Mouse (Mus musculus): Measurements from ENCODE around the gene Med12l.
A peak's percentile ranks its signal among the peaks of the same experiment; 100 is the strongest.

Med12l gene

DNA sequence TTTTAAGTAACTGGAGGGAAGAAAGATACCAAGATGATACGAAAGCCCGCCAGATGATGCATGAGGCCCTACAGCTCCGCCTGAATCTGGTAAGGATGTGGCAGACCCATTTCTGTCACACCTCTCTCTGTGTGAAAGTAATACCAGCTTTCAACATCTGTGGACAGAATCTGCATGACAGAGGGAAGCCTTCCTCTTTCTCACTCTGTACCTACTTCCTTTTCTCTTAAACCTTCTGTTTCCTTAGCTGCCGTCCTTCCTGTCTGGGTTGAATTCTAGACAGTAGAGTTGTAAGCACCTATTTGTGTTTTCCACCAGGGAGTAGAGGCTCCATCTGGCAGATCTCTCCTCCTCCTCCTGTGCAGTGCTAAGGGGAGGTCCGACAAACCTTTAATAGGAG lies 255.1 kb downstream of the Med12l start:
- no peak for DNase-seq

DNA sequence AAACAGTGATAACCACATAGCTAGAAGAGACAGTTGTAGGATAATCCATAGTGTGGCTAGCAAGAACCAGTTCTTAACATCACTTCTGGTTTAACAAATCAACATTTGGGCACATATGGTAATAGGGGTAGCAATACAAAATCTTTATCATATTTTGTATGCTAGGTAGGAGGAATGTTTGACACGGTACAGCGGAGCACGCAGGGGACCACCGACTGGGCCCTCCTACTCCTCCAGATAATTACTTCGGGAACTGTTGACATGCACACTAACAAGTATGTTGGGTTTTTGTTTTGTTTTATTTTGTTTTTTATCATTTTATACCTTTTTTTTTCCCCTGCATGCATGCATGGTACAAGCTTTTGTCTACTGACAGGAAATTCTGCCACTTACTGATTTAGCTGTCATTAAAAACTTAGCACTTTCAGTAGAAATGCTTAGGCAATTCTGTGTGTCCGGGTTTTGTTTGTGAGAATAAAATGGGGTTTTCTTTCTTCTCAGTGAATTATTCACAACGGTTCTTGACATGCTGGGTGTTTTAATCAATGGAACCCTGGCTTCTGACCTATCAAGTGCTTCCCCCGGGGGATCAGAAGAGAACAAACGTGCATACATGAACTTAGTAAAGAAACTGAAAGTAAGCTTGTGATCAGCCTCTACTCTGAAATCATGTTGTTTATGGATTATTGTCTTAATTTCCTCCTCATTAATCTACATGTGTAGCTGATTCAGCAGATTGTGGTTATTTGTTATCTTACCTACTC lies 256.3 kb downstream of the Med12l start:
- no peak for DNase-seq

DNA sequence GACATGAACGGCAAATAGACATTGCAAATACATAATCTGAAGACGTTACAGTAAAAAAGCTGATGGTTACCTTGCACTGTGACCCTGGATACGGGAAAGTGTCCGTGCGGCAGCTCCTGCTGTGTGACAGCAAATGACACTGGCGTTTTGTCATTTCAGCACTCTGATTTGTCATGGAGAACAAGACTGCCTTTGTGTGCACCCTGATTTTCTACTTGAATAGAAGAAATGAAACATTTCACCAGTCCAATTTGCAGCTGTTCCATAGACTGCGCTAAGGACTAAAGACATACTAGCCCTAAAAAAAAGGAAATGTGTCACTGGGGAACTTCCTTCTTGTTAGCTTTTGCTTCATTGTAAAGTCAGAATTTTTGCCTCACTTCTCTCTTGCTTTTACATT lies 257.1 kb downstream of the Med12l start, which contains the start of gene P2ry12:
Gene P2ry12 (minus strand): TSS at position 168 of the 400 bp plus-strand sequence.
- DNase-seq: no peak

DNA sequence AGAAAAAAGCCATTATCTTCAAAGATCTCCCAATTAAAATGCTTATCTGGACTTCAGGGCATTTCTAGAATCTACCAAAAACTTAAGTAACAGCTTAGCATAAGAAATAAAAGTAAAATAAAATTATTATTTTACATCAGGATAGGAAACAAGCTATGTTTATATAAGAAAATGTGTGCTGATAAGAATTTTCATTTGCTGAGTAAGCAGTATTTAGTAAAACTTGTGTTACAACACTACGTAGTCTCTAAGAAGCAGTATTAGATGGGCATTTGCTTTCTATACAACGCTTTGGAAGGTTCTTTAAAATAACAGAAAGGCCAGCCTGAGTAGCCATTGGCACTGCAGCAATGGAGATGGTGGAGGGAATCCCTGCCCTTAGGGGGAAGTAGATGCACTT lies 257.8 kb downstream of the Med12l start:
- no peak for DNase-seq

DNA sequence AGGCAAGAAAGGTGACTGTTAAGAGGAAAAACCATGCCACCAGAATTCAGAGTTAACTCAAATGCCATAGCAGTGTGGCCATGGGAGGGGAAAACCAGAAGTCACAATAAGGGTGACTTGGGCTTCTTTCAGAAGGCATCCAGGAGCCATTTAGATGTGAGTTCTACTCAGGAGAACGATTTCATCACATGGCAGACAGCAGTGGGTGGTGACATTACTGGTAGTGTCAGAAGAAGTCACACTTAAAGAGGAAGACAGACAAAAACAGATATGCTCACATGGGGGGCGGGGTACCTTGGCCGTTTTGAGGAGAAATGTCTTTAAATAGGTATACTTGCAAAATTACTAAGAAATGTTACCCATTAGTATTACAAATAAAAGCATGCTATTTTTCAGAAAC lies 258.4 kb downstream of the Med12l start:
- DNase-seq: no peak

DNA sequence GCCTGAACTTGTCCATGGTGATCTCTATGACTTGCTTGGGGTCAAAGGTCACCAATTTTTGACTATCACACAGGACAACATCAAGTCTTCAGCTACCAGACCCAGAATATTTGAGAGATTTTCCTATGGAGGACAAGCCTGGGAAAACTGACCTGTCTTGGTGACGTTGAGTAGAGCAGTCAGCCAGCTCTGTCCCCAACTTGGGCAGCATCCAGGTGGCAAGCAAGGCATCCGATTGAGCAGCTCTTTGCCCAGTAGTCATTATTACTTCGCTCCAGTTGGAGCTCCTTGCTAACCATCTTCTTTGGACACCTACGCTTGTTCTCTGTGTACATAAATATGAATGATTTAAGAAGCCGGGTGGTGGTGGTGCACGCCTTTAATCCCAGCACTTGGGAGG lies 265.2 kb downstream of the Med12l start:
- no peak for DNase-seq

DNA sequence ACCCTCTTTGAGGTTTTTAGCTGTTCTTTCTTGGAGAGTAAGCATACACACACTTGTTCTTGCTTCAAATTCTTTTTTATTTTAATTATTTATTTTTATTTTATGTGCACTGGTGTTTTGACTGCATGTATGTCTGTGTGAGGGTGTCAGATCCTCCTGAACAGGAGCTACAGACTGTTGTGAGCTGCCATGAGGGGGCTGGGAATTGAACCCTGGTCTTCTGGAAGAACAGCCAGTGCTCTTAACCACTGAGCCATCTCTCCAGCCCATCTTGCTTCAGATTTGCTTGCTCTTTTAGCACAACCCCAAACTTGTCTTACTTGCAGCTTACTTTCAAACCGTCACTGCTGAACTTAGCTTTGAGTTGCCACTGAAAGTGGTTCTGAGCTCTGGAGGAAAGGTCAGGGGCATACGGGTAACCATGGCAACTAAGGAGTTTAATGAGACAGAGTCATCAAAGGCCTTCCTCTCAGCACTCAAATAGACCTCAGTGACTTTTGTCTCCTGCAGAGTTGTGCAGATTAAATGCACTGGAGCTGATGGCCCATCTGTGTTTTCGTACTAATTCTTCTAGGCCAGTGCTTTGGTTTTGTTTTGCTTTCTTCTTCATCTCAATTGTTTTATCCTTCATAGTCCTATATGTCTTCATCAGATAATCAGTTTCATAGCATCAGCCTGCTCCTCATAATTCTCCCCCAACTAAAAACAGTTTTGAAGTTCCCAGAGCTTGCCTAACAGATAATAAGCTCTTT lies 272.1 kb downstream of the Med12l start:
- no peak for DNase-seq

DNA sequence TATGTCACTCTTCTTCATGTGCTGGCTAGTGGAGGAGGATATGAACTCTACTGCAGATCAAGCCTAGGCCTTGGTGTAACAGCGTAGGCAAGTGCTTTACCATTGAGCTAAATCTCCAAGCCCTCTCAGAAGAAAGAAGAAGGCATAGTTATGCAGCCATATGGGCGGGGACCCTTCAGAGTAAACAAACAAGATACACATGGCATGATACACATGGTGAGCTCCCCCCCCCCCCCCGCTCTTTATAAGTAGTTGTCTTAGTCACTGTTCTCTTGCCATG lies 272.6 kb downstream of the Med12l start:
- DNase-seq: no peak

DNA sequence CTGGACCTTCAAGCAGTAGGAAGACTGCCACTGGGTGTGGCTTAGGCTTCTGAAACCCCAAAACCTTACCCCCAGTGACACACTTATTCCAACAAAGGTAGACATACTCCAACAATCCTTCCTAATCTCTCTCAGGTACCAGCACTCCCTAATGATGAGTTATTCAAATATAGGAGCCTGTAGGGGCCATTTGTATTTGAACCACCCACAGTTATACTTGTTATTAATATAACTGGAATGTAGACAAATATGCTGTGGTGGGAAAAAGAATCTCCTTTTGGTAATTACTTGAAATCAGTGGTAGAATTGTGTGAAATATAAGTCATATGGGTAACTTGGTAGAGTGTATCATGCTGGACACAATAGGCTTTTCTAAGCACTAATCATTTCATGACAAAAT lies 273.0 kb downstream of the Med12l start:
- no peak for DNase-seq

DNA sequence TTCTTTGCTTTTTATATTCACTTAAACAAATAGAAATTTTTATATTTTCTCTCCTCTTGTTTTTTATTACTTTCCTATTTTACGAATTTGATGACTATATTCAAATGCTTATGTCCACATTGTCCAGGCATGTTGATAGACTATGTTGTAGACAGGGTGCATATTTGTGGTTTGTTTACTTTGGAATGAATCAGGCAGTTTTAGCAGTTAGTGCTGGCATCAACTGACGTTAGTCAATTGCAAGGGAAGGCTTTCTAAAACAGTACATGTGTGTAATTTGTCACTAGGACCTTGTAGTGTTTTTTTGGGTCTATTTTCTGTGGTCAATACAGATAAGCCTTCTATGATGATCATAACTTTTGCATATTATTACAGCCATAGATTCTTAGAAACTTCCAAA lies 284.9 kb downstream of the Med12l start:
- no peak for DNase-seq

DNA sequence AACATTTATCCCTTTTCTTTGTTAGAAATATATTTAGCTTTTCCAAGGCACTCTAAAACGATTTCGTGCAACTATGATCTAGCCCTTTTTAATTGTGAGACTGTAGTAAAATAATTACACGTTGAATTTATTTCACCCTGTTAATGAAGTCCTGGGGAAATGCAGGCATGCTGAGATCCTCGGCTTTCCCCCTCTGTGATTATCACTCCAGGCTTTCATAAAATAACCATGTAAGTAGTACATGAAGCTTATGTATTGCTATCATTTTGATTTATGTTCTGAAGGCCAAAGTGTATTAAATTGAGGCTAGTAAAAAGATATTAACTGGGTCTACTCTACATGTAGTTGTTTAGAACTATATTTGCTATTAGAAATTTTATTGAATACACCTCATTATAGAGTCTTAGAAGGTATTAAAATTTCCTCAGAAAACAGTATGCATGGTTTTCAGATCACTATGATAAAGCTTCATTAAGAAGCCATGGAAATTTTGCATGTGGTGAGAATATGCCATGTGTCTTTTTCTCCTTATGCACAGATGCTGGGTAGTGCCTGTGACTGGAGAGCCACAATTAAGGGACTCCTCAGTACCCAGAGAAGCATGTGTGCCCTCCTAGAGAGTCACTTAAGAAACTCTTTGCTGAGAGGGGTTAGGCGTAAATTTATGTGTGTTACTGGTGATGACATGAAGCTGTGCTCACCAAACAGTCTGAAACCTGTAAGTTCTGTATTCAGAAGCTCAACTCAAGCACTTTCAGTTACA lies 288.0 kb downstream of the Med12l start:
- no peak for DNase-seq

DNA sequence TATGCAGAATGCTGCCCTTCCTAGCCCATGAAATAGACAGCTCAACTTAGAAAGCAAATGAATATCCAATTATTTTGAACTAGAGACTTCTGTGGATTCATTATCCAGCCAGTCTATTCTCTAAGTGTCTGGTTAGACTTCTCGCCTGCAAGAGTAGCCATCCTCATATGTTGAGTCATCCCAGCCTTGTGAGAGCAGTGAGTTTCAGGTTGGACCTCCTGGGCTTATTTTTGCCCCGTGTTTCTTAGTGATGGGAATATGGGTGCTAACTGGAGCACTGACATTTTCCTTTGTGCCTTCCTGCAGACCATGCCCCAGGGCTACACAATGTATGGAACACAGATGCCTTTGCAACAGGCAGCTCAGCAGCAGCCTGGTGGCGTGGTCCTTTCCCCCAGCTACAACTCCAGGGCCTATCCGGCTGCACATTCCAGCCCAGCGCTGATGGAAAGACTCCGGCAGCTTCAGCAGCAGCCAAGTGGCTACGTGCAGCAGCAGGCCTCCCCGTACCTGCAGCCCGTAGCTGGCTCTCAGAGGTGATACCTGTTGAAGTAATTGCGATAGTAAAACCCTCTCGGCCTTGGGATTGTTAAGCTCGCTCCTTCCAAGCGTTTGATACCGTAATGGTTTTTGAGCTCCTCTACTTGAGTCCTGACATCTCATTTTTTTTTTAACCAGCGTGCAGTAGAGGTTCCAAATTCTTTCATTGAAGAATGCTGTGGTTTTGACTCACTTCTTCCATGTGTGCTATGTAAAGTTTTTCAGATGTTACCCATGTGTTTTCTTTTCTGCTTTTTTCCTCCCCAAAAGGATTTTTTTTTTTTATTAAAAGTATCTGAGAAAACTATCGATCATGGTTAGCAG lies 290.3 kb downstream of the Med12l start:
- no peak for DNase-seq

DNA sequence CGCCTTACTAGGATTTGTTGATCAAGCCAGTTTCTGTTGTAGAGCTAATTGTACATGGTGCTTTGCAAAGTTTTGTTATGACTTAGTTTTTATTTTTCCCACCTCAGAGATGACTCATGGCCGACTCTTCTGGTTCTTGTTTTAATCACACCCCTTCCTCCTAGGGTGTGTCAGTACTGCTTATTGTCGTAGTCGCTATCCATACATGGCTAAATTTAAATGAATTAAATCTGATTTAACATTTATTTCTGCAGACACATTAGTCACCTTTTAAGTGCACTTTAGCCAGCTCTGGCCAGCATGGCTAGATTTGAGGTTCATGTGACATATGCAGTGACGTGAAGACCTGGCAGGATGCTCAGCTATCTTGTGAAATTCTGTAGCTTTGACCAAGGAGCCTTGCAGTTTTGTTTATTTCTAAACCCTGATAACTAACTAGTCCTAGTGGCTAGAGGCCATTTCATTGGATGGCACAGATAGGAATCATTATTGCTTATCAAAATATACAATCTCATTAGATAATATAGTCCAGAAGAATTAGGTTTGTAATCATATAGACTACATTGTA lies 291.0 kb downstream of the Med12l start:
- no peak for DNase-seq

DNA sequence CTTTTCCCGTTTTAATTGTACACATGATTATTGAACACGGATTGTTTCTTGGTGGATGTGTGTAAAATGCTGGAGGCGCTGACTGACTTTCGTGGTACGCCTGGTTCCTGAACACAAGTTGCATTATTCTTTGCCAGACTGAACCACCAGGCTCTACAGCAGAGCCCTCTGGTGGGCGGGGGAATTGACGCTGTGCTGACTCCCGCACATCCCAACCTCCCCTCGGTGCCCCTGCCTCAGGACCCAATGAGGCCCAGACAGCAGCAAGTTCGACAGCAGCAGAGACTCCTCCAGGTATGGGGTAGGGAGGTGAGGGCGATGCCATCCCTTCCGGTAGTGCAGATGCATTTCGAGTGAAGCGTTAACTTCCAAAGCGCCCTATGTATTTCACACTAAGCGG lies 292.0 kb downstream of the Med12l start:
- no peak for DNase-seq

DNA sequence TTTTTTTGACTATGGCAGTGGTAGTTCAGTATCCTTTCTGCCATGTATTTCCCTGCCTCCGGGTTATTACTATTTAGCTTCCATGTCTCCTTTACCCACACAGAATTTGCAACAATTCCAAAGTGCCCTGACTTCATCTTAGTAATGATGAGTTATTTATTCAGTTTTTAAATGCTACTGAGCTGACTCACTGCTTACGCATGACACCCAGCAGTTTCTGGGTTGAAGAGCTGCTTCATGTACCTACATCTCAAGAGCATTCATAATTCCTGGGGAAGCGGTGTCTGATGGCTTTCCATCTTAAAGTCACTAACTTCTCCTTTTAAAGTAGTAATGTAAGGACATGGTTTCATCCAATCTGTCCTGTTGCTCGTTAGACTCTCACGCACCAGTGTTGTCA lies 299.3 kb downstream of the Med12l start:
- no peak for DNase-seq

DNA sequence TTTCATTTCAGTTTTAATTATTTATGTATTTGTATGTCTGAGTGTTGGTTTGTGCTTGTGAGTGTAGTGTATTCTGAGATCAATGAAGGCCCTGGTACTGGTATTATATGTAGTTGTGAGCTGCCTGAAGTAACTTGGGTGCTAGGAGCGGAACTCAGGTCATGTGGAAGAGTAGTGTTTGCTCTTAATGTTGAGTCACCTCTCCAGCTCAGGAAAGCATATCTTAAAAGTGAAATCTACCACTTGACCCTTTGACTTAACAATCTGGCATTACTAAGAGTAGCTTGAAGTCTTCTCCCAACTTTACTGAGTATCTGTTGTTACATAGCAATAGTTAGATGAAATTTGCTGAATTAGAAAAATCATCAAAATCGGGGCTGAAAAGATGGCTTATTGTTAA lies 299.9 kb downstream of the Med12l start:
- no peak for DNase-seq

DNA sequence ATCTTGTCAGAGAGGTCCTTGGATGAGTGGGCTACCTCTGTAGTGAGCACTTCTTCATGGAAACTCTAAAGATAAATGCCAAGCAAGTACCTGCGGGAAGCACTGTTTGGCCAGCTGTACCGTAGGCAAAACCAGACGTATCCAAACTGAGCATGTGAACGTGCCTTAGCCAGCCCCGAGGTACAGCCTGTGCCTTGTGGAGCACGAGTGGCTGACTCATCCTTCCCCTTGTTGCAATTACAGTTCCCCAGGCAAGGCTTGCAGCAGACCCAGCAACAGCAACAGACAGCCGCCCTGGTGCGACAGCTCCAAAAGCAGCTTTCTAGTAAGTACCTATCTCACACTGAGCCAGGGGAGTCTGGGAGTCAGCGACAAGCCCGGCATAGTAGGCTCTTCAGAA lies 307.0 kb downstream of the Med12l start:
- no peak for DNase-seq

DNA sequence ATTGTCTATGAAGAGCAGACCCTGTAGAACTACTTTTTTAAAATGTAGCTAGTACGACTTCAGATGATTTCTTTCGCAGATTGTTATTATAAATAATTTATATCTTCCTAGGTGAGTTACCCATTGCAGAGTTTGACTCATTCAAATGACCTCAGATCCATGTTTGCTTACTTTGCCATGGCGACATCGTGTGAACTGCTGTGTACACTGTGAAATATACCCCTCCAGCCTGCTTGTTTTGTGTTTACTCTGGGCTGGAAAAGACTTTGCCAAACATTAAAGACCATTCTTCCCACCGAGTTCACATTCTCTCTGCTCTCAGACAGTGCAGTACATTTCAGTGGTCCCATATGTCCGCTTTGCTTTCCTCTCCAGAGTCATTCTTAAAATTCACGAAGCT lies 310.5 kb downstream of the Med12l start:
- DNase-seq: no peak

DNA sequence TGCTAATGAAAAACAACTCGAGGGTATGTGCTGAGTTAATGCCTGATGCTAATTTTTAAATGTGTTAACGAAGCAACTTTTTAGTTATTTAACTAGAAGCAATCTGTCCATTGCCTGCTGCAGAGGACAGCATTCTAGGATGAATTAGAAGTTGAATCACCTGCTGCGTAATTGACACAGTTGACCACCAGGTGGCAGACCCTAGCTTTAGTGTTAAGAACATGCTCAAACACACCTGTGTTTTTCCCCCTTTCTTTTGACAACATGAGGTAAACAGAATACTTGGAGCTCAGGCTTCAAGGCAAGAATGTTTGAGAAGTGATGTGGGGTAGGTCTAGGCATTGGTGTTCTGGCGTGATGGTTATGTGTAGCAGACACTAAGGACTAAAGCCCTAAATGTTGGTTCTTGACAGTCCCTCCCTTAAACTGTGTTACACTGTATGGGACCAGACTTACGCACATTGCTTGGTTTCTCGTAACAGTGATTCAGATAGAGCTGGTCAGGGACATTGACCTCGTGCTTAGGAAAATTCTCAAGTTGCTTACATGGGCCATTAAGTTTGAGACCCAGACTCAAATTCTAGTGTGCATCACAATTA lies 315.8 kb downstream of the Med12l start:
- peak; percentile 77 for DNase-seq

DNA sequence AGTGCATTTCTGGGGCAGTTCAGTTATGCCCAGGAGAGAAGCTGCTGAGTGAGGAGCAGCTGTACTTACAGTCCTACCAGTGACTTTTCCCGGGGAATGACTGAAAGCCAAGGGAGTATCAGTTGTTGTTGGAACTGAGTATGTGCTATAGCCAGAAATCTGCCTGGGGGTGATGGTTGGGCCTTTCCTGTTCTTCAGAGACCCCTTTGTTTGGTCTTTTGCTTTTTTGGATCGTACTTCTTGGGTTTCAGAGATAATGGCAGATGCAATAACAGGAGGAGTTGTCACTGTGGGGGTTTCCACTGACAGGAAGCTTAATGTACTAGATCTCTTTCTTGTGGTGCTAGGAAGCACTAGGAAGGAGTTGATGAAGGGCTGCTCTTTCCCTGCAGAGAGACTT lies 322.9 kb downstream of the Med12l start:
- no peak for DNase-seq

DNA sequence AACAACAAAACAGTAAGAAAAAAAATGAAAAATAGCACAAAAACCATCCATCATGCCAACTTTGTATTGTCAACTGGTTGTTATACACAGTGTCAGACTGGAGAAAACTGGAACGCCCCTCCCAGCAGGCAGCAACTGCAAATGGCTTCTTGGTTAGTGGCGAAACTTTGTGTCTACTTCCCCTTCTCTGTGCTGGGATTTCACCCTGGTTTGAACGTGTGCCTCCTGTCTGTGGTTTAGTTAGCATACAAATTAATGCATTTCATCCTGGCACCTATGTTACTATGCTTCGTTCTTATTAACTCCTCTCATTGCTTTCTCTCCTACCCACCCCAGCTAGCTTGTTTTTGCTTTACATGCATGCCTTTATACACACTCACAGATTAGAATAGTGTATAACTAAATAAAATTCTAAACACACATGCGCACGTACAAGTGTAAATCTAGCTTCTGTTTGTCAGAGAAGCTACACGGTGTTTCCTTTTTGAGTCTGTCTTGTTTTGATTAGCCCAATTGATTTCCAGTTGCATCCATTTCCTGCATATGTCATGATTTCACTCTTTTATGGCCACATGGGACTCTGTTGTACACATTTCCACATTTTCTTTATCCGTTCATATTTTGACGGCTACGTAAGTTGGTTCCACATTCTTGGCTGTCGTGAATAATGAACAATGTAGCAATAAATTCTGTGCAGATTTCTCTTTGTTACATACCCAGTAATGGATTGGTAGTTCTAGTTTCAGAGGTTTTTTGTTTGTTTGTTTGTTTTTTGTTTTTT lies 336.2 kb downstream of the Med12l start:
- DNase-seq: no peak

Measured in kidney, postnatal 10 days (tissue).